Mouse (Mus musculus) myocyte (in vitro differentiated cells): ENCODE measurements around the gene Ehbp1. TPM values are rescaled to one million over a fixed set of nuclear protein-coding genes. Genes with fewer than 3 reads are reported as not detected.

Experiments used
- H3K27me3 ChIP-seq: one replicate; pipeline ENCODE4 v1.6.1; 2011; ENCODE audit not compliant: control insufficient read depth, insufficient read depth, insufficient read length
- H3K36me3 ChIP-seq: one replicate; pipeline ENCODE4 v1.6.1; 2011; ENCODE audit not compliant: control insufficient read depth, insufficient read depth
- H3K4me2 ChIP-seq: one replicate; pipeline ENCODE4 v1.6.1; 2011; ENCODE audit warnings: low read depth, control low read depth
- H3K4me3 ChIP-seq: one replicate; pipeline ENCODE4 v1.5.1; 2011; ENCODE audit warnings: mild to moderate bottlenecking, control low read depth, moderate library complexity
- H3K79me2 ChIP-seq: one replicate; pipeline ENCODE4 v1.6.1; 2011; ENCODE audit not compliant: control insufficient read depth, insufficient read depth
- H3ac ChIP-seq: one replicate; pipeline ENCODE4 v1.6.1; 2011; ENCODE audit not compliant: control insufficient read depth, insufficient read length
- CEBPB ChIP-seq: IDR thresholded peaks from 2 replicates; pipeline ENCODE4 v1.6.1; 2011; ENCODE audit warnings: mild to moderate bottlenecking, moderate library complexity; ENCODE audit not compliant: poor library complexity, insufficient read depth, severe bottlenecking
- E2F4 ChIP-seq: IDR thresholded peaks from one replicate; pipeline ENCODE4 v1.6.1; 2011; ENCODE audit warnings: mild to moderate bottlenecking, control low read depth, moderate library complexity; ENCODE audit not compliant: insufficient read depth
- MAX ChIP-seq: IDR thresholded peaks from one replicate; pipeline ENCODE4 v1.6.1; 2011; ENCODE audit warnings: low read depth, mild to moderate bottlenecking, control low read depth
- MYOD1 ChIP-seq, 3 experiments: IDR thresholded peaks; one replicate each; pipeline ENCODE4 v1.6.1; 2011; ENCODE audit warnings: control low read depth in 2 of 3, low read depth in 2 of 3, mild to moderate bottlenecking in 2 of 3, moderate library complexity in 1 of 3; ENCODE audit not compliant: insufficient read length in 2 of 3, control insufficient read depth in 1 of 3
- MYOG ChIP-seq, 3 experiments: IDR thresholded peaks; one replicate each; pipeline ENCODE4 v1.6.1; 2011; ENCODE audit warnings: control low read depth in 2 of 3, low read depth in 2 of 3, mild to moderate bottlenecking in 2 of 3; ENCODE audit not compliant: insufficient read length in 2 of 3, control insufficient read depth in 1 of 3, insufficient read depth in 1 of 3
- POLR2A ChIP-seq: IDR thresholded peaks from one replicate; pipeline ENCODE4 v1.6.1; 2011; ENCODE audit warnings: low read depth, mild to moderate bottlenecking, control low read depth, moderate library complexity; ENCODE audit not compliant: insufficient read length
- POLR2AphosphoS2 ChIP-seq: IDR thresholded peaks from one replicate; pipeline ENCODE4 v1.6.1; 2011; ENCODE audit warnings: low read depth, control low read depth; ENCODE audit not compliant: insufficient read length
- REST ChIP-seq: IDR thresholded peaks from one replicate; pipeline ENCODE4 v1.6.1; 2011; ENCODE audit warnings: mild to moderate bottlenecking, control low read depth, moderate library complexity; ENCODE audit not compliant: insufficient read depth, insufficient read length
- SRF ChIP-seq: IDR thresholded peaks from one replicate; pipeline ENCODE4 v1.6.1; 2011; ENCODE audit warnings: low read depth; ENCODE audit not compliant: control insufficient read depth, insufficient read length
- TCF12 ChIP-seq: IDR thresholded peaks from one replicate; pipeline ENCODE4 v1.6.1; 2011; ENCODE audit warnings: mild to moderate bottlenecking, control low read depth; ENCODE audit not compliant: poor library complexity, insufficient read depth, severe bottlenecking
- TCF3 ChIP-seq: IDR thresholded peaks from one replicate; pipeline ENCODE4 v1.6.1; 2011; ENCODE audit warnings: low read depth, control low read depth; ENCODE audit not compliant: insufficient read length
- USF1 ChIP-seq: IDR thresholded peaks from one replicate; pipeline ENCODE4 v1.6.1; 2011; ENCODE audit warnings: low read depth, mild to moderate bottlenecking, control low read depth, moderate library complexity
- polyA plus RNA-seq: library from polyadenylated mRNA; unstranded; fragments of >200 nt; fragmentation: generic; extraction: Trizol; gene quantifications from one replicate; pipeline ENCODE4 v1.2.1, GENCODE M21; 2012; ENCODE audit warnings: missing spikeins

The Ehbp1 gene
- polyA plus RNA-seq, 1 experiment = 4.0 TPM

GRCm38 (mm10) chr11:22235558-22235957 is 106.5 kb downstream of the Ehbp1 start:
- TF ChIP-seq USF1 (no peak), MAX (no peak), POLR2A (no peak), SRF (no peak), TCF3 (no peak), MYOG (IDR thresholded peaks at IDR 0.05; ENCODE audit: control insufficient read depth in 1 of 3, insufficient read depth in 1 of 3, insufficient read length in 2 of 3, low read depth in 2 of 3) (no peak), POLR2AphosphoS2 (no peak), CEBPB (no peak), MYOD1 (IDR thresholded peaks at IDR 0.05; ENCODE audit: control insufficient read depth in 1 of 3, insufficient read length in 2 of 3, low read depth in 2 of 3) (no peak), TCF12 (no peak), E2F4 (no peak), REST (no peak)

GRCm38 (mm10) chr11:22234739-22235138 is 107.4 kb downstream of the Ehbp1 start:
- Histone ChIP-seq H3K27me3 (no peaks in the 10 kb centered on the region), H3K4me2 (no peak overlapping the region), H3ac (no peak overlapping the region), H3K79me2 (no peaks in the 10 kb centered on the region), H3K4me3 (no peak overlapping the region), H3K36me3 (no peaks in the 10 kb centered on the region)
- TF ChIP-seq POLR2AphosphoS2 (no peak), USF1 (no peak), SRF (no peak), TCF12 (no peak), CEBPB (no peak), REST (no peak), MYOG (IDR thresholded peaks at IDR 0.05; ENCODE audit: control insufficient read depth in 1 of 3, insufficient read depth in 1 of 3, insufficient read length in 2 of 3, low read depth in 2 of 3) (no peak), MYOD1 (IDR thresholded peaks at IDR 0.05; ENCODE audit: control insufficient read depth in 1 of 3, insufficient read length in 2 of 3, low read depth in 2 of 3) (no peak), MAX (no peak), E2F4 (no peak), POLR2A (no peak), TCF3 (no peak)

More at GRCm38 (mm10) chr11:22235558-22235957, 106.5 kb downstream of the Ehbp1 start:
- Histone ChIP-seq H3K27me3 (no peaks in the 10 kb centered on the region), H3K79me2 (no peaks in the 10 kb centered on the region), H3K4me2 (no peak overlapping the region), H3K4me3 (no peak overlapping the region), H3K36me3 (no peaks in the 10 kb centered on the region), H3ac (no peak overlapping the region)

GRCm38 (mm10) chr11:22230906-22231305 is 111.2 kb downstream of the Ehbp1 start:
- Histone ChIP-seq H3K4me2 (no peak overlapping the region), H3K4me3 (no peak overlapping the region), H3K36me3 (no peaks in the 10 kb centered on the region), H3ac (no peak overlapping the region), H3K27me3 (no peaks in the 10 kb centered on the region), H3K79me2 (no peaks in the 10 kb centered on the region)
- TF ChIP-seq POLR2AphosphoS2 (no peak), SRF (no peak), USF1 (no peak), TCF12 (no peak), TCF3 (no peak), E2F4 (no peak), REST (no peak), MYOD1 (IDR thresholded peaks at IDR 0.05; ENCODE audit: control insufficient read depth in 1 of 3, insufficient read length in 2 of 3, low read depth in 2 of 3) (no peak), POLR2A (no peak), CEBPB (no peak), MYOG (IDR thresholded peaks at IDR 0.05; ENCODE audit: control insufficient read depth in 1 of 3, insufficient read depth in 1 of 3, insufficient read length in 2 of 3, low read depth in 2 of 3) (no peak), MAX (no peak)

GRCm38 (mm10) chr11:22225619-22226018 is 116.5 kb downstream of the Ehbp1 start:
- no peaks in the 10 kb centered on the region for H3K36me3 ChIP-seq

More at GRCm38 (mm10) chr11:22225619-22226018, 116.5 kb downstream of the Ehbp1 start:
- H3K4me2 ChIP-seq = no peak overlapping the region
- H3K27me3 ChIP-seq = no peaks in the 10 kb centered on the region
- H3ac ChIP-seq = no peak overlapping the region
- TF ChIP-seq REST (no peak), USF1 (no peak), MYOG (IDR thresholded peaks at IDR 0.05; ENCODE audit: control insufficient read depth in 1 of 3, insufficient read depth in 1 of 3, insufficient read length in 2 of 3, low read depth in 2 of 3) (no peak), POLR2AphosphoS2 (no peak), CEBPB (no peak), TCF3 (no peak), TCF12 (no peak), POLR2A (no peak), SRF (no peak), MAX (no peak), E2F4 (no peak), MYOD1 (IDR thresholded peaks at IDR 0.05; ENCODE audit: control insufficient read depth in 1 of 3, insufficient read length in 2 of 3, low read depth in 2 of 3) (no peak)
- H3K4me3 ChIP-seq = no peak overlapping the region
- no peaks in the 10 kb centered on the region for H3K79me2 ChIP-seq
